Mouse (Mus musculus) erythroblast, embryonic 14.5 days (primary cell): ENCODE measurements around the gene Cacng5. TPM values are rescaled to one million over a fixed set of nuclear protein-coding genes. Genes with fewer than 3 reads are reported as not detected.

Experiments used
- H3K27me3 ChIP-seq: 2 replicates; pipeline ENCODE4 v1.6.1; 2012; ENCODE audit warnings: inconsistent platforms; ENCODE audit not compliant: control insufficient read depth
- H3K36me3 ChIP-seq: 2 replicates; pipeline ENCODE4 v1.6.1; 2012; ENCODE audit warnings: mild to moderate bottlenecking, inconsistent platforms; ENCODE audit not compliant: control insufficient read depth
- H3K4me1 ChIP-seq: 2 replicates; pipeline ENCODE4 v1.6.1; 2012; ENCODE audit warnings: inconsistent platforms; ENCODE audit not compliant: control insufficient read depth
- H3K4me3 ChIP-seq: replicated peaks from 2 replicates; pipeline ENCODE3; 2012; ENCODE audit warnings: moderate library complexity, mild to moderate bottlenecking, inconsistent platforms
- H3K9me3 ChIP-seq: 2 replicates; pipeline ENCODE4 v1.6.1; 2012; ENCODE audit warnings: low read length, inconsistent platforms, mixed read lengths; ENCODE audit not compliant: control insufficient read depth
- GATA1 ChIP-seq: IDR thresholded peaks from 2 replicates; pipeline ENCODE4 v1.6.1; 2012; ENCODE audit warnings: low read length, inconsistent platforms, mixed read lengths
- TAL1 ChIP-seq: IDR thresholded peaks from 3 replicates; pipeline ENCODE4 v1.6.1; 2012; ENCODE audit warnings: low read length, inconsistent platforms, mixed read lengths
- polyA plus RNA-seq: library from polyadenylated mRNA; stranded (reverse); fragments of >175 nt; gene quantifications from 2 replicates; pipeline ENCODE4 v1.2.3, GENCODE M21; 2012

Cacng5 gene
- polyA plus RNA-seq, 1 experiment, result not detected

GRCm38 (mm10) chr11:107936929-107937328, 22.1 kb upstream of the Cacng5 start:
- Histone ChIP-seq H3K27me3 (no peaks in the 10 kb centered on the region), H3K36me3 (no peaks in the 10 kb centered on the region), H3K9me3 (peaks cover 4% of the 10 kb centered on the region; the same call in 1 of the 2 replicates), H3K4me1 (no peaks in the 10 kb centered on the region), H3K4me3 (no peak overlapping the region)
- no peak for TF ChIP-seq TAL1
- TF ChIP-seq GATA1, result no peak

GRCm38 (mm10) chr11:107931721-107932120, 16.9 kb upstream of the Cacng5 start:
- Histone ChIP-seq H3K4me1 (no peaks in the 10 kb centered on the region), H3K9me3 (no peaks in the 10 kb centered on the region), H3K4me3 (no peak overlapping the region), H3K36me3 (no peaks in the 10 kb centered on the region), H3K27me3 (no peaks in the 10 kb centered on the region)
- TF ChIP-seq TAL1 (no peak), GATA1 (no peak)

- Histone ChIP-seq H3K4me1 (no peaks in the 10 kb centered on the region), H3K9me3 (no peaks in the 10 kb centered on the region), H3K27me3 (no peaks in the 10 kb centered on the region), H3K4me3 (no peak overlapping the region), H3K36me3 (no peaks in the 10 kb centered on the region)
- TF ChIP-seq GATA1 (no peak), TAL1 (no peak)
Observed at GRCm38 (mm10) chr11:107931288-107931687, 16.4 kb upstream of the Cacng5 start.

- TF ChIP-seq GATA1, result no peak
- no peak for TF ChIP-seq TAL1
- Histone ChIP-seq H3K4me1 (no peaks in the 10 kb centered on the region), H3K9me3 (no peaks in the 10 kb centered on the region), H3K36me3 (no peaks in the 10 kb centered on the region), H3K27me3 (no peaks in the 10 kb centered on the region), H3K4me3 (no peak overlapping the region)
Observed at GRCm38 (mm10) chr11:107929712-107930111, 14.9 kb upstream of the Cacng5 start.

GRCm38 (mm10) chr11:107919852-107920508, 5.1 kb upstream of the Cacng5 start:
- no peak for TF ChIP-seq GATA1
- no peak for TF ChIP-seq TAL1
- Histone ChIP-seq H3K4me3 (no peak overlapping the region), H3K27me3 (peaks cover 2% of the 10 kb centered on the region; the same call in 1 of the 2 replicates), H3K4me1 (no peaks in the 10 kb centered on the region), H3K36me3 (no peaks in the 10 kb centered on the region), H3K9me3 (no peaks in the 10 kb centered on the region)

GRCm38 (mm10) chr11:107917721-107918235, 2.9 kb upstream of the Cacng5 start:
- TF ChIP-seq GATA1 (no peak), TAL1 (no peak)
- Histone ChIP-seq H3K36me3 (no peaks in the 10 kb centered on the region), H3K9me3 (no peaks in the 10 kb centered on the region), H3K27me3 (peaks cover 5% of the 10 kb centered on the region; the same call in 1 of the 2 replicates), H3K4me1 (no peaks in the 10 kb centered on the region), H3K4me3 (no peak overlapping the region)

- Histone ChIP-seq H3K36me3 (no peaks in the 10 kb centered on the region), H3K4me1 (no peaks in the 10 kb centered on the region), H3K27me3 (peaks cover 5% of the 10 kb centered on the region; the same call in 1 of the 2 replicates), H3K4me3 (no peak overlapping the region), H3K9me3 (no peaks in the 10 kb centered on the region)
- TF ChIP-seq GATA1 (no peak), TAL1 (no peak)
Observed at GRCm38 (mm10) chr11:107913317-107913716, 1.5 kb downstream of the Cacng5 start.

GRCm38 (mm10) chr11:107905364-107905763, 9.5 kb downstream of the Cacng5 start:
- H3K27me3 ChIP-seq, result no peaks in the 10 kb centered on the region
- TF ChIP-seq TAL1 (no peak), GATA1 (no peak)
- no peaks in the 10 kb centered on the region for H3K9me3 ChIP-seq

GRCm38 (mm10) chr11:107903966-107904605, 10.8 kb downstream of the Cacng5 start:
- H3K36me3 ChIP-seq, result no peaks in the 10 kb centered on the region
- H3K27me3 ChIP-seq, result no peaks in the 10 kb centered on the region
- TF ChIP-seq GATA1 (no peak), TAL1 (no peak)
- no peak overlapping the region for H3K4me3 ChIP-seq
- no peaks in the 10 kb centered on the region for H3K4me1 ChIP-seq
- H3K9me3 ChIP-seq, result no peaks in the 10 kb centered on the region

More at GRCm38 (mm10) chr11:107905364-107905763, 9.5 kb downstream of the Cacng5 start:
- H3K36me3 ChIP-seq, result no peaks in the 10 kb centered on the region
- H3K4me1 ChIP-seq, result no peaks in the 10 kb centered on the region
- no peak overlapping the region for H3K4me3 ChIP-seq
